25 mouse cellular contexts compared by ENCODE assay signal in the genomic region with DNA sequence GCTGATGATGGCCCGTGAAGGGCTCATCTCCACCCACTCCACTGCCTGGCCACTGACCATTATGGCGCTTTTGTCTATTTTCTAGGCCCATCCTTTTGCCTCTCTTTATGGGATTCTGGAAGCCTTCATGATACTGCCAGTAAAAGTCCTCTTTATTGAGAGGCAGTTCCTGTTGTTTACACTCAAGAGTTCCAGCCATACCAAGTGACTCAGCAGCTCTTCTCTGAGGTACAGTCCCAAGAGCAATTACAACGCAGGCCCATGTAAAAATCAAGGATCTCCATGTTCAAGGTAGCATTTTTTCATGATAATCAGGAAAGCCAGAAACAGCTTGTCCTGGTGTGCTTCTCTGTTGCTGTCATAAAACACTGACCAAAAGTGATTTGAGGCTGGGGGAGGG.
A peak's percentile ranks its signal among the peaks of the same experiment; 100 is the strongest.
DNase-seq lines count a peak whose midpoint lies in the region; ATAC-seq and TF ChIP-seq lines count a peak whose summit lies in the region.
"Had no signal": no experiment of that assay in that cellular context is flagged by ENCODE, and none has a peak within 500 bp of the region (broad histone marks: within the 10 kb centered on the region; RNA-seq: fewer than 3 reads in every experiment).

No protein-coding gene starts in this region.

- no peaks in the 10 kb centered on the region for H3K36me3 ChIP-seq in lung, postnatal 0 days (ENCODE audit: insufficient read depth, low read length)
- H3K36me3 ChIP-seq in midbrain, embryonic 11.5 days (ENCODE audit: control insufficient read depth, insufficient read depth, low read length), result no peaks in the 10 kb centered on the region
- H3K36me3 ChIP-seq in midbrain, embryonic 10.5 days, result no peaks in the 10 kb centered on the region
- H3K36me3 ChIP-seq: embryonic facial prominence, embryonic 13.5 days; embryonic facial prominence, embryonic 15.5 days; forebrain, embryonic 15.5 days; G1E had no signal

- no peak overlapping the region for H3K9ac ChIP-seq in lung, postnatal 0 days (replicated peaks; ENCODE audit: low read depth)
- H3K9ac ChIP-seq in midbrain, embryonic 11.5 days (ENCODE audit: low read length), result no peak overlapping the region
- H3K9ac ChIP-seq: embryonic facial prominence, embryonic 13.5 days; embryonic facial prominence, embryonic 15.5 days; forebrain, embryonic 13.5 days; forebrain, embryonic 15.5 days; forebrain, postnatal 0 days had no signal

- peak; percentile 41 for DNase-seq in lung, postnatal 0 days (ENCODE audit: low spot score)
- DNase-seq in lung, postnatal 25 days (ENCODE audit: low spot score), result no peak
- DNase-seq in midbrain, embryonic 11.5 days (ENCODE audit: low spot score, missing footprints), result peak; percentile 44
- DNase-seq in midbrain, embryonic 10.5 days (ENCODE audit: low spot score), result no peak
- DNase-seq in NIH3T3 (ENCODE audit: low read depth), result peak; percentile 15
- DNase-seq: adrenal gland, adult 2 months; adrenal gland, postnatal 10 days; adrenal gland, postnatal 25 days; B cell, adult 2 months; cerebellum, adult 11 months; cerebellum, adult 18-20 months; cerebellum, adult 8-10 months; cerebellum, adult 9-11 months; cerebellum, postnatal 14 days; cerebellum, postnatal 36 days; embryo, embryonic 11 days; forebrain, postnatal 0 days had no signal

- TF ChIP-seq CTCF in lung, postnatal 0 days (IDR thresholded peaks at IDR 0.05), result no peak

- 79% methylated on average over 3 of the region's 3 CpGs for WGBS in lung, postnatal 0 days
- 95% methylated on average over 3 of the region's 3 CpGs for WGBS in midbrain, embryonic 11.5 days
- 89% methylated on average over 3 of the region's 3 CpGs for WGBS in midbrain, embryonic 10.5 days

- no peaks in the 10 kb centered on the region for H3K9me3 ChIP-seq in lung, postnatal 0 days (ENCODE audit: low read length)
- H3K9me3 ChIP-seq in midbrain, embryonic 11.5 days (ENCODE audit: control insufficient read depth, low read length), result no peaks in the 10 kb centered on the region
- H3K9me3 ChIP-seq in midbrain, embryonic 10.5 days (replicated peaks), result no peaks in the 10 kb centered on the region
- H3K9me3 ChIP-seq: embryonic facial prominence, embryonic 13.5 days; embryonic facial prominence, embryonic 15.5 days; forebrain, embryonic 13.5 days; forebrain, embryonic 15.5 days; G1E had no signal

- no peaks in the 10 kb centered on the region for H3K27me3 ChIP-seq in lung, postnatal 0 days (replicated peaks; ENCODE audit: insufficient read depth, low read length)
- no peaks in the 10 kb centered on the region for H3K27me3 ChIP-seq in midbrain, embryonic 11.5 days (ENCODE audit: control insufficient read depth, insufficient read depth, low read length)
- H3K27me3 ChIP-seq in midbrain, embryonic 10.5 days (ENCODE audit: low read depth, poor library complexity, severe bottlenecking), result no peaks in the 10 kb centered on the region
- H3K27me3 ChIP-seq: CH12.LX; embryonic facial prominence, embryonic 13.5 days; embryonic facial prominence, embryonic 15.5 days; forebrain, embryonic 13.5 days; forebrain, embryonic 15.5 days had no signal

- TF ChIP-seq EP300 in lung, postnatal 0 days (IDR thresholded peaks at IDR 0.05), result peak; percentile 90

- H3K27ac ChIP-seq in lung, postnatal 0 days (ENCODE audit: low read length), result no peak overlapping the region
- no peak overlapping the region for H3K27ac ChIP-seq in midbrain, embryonic 11.5 days (ENCODE audit: low read depth, low read length)
- H3K27ac ChIP-seq in midbrain, embryonic 10.5 days (replicated peaks), result no peak overlapping the region
- H3K27ac ChIP-seq: embryonic facial prominence, embryonic 13.5 days; embryonic facial prominence, embryonic 15.5 days; forebrain, embryonic 13.5 days; forebrain, embryonic 15.5 days had no signal

- H3K4me3 ChIP-seq in lung, postnatal 0 days (ENCODE audit: low read depth, low read length), result no peak overlapping the region
- H3K4me3 ChIP-seq in midbrain, embryonic 11.5 days (ENCODE audit: low read depth, low read length), result no peak overlapping the region
- H3K4me3 ChIP-seq in midbrain, embryonic 10.5 days, result no peak overlapping the region
- H3K4me3 ChIP-seq: embryonic facial prominence, embryonic 13.5 days; embryonic facial prominence, embryonic 15.5 days; forebrain, embryonic 13.5 days; forebrain, embryonic 15.5 days had no signal

- peaks cover 17% of the 10 kb centered on the region; the same call in 1 of the 2 replicates for H3K4me1 ChIP-seq in lung, postnatal 0 days (ENCODE audit: insufficient read depth, low read depth, low read length)
- H3K4me1 ChIP-seq in midbrain, embryonic 11.5 days (ENCODE audit: control insufficient read depth, insufficient read depth, low read length), result peaks cover 4% of the 10 kb centered on the region
- H3K4me1 ChIP-seq in midbrain, embryonic 10.5 days, result peaks cover 20% of the 10 kb centered on the region
- H3K4me1 ChIP-seq: forebrain, embryonic 13.5 days; forebrain, embryonic 15.5 days had no signal

- H3K4me2 ChIP-seq in lung, postnatal 0 days (replicated peaks; ENCODE audit: low read depth, low read length), result no peak overlapping the region
- H3K4me2 ChIP-seq in midbrain, embryonic 11.5 days, result no peak overlapping the region
- H3K4me2 ChIP-seq: embryonic facial prominence, embryonic 13.5 days; embryonic facial prominence, embryonic 15.5 days; forebrain, embryonic 13.5 days; forebrain, embryonic 15.5 days had no signal

- ATAC-seq in lung, postnatal 0 days, result no peak
- ATAC-seq in midbrain, embryonic 11.5 days (ENCODE audit: low FRiP score), result no peak
- ATAC-seq in erythroblast, adult 5-6 weeks (replicated peaks; ENCODE audit: low FRiP score, poor library complexity, severe bottlenecking), result no peak
- ATAC-seq: CD4-positive, CD25-positive, alpha-beta regulatory T cell, adult 4 months; forebrain, embryonic 13.5 days; forebrain, embryonic 15.5 days; forebrain, postnatal 0 days had no signal

Comparison
In these comparisons a context has a peak if more than half of its experiments do, and no peak if none do; other contexts are left out.
1. DNase-seq: peak in lung, postnatal 0 days (single experiment), midbrain, embryonic 11.5 days (single experiment) and NIH3T3 (single experiment); none in lung, postnatal 25 days (single experiment) and midbrain, embryonic 10.5 days (single experiment).